Mouse (Mus musculus): Measurements from ENCODE around the gene Anpep. TPM values are rescaled to one million over a fixed set of nuclear protein-coding genes. Genes with fewer than 3 reads are reported as not detected.

Gene Anpep
- total RNA-seq (2021) = 1 to 10 TPM; 5.6 to 5.9 TPM

GRCm38 (mm10) chr7:79860811-79861210 is at the start of gene Anpep:
Gene Anpep, minus strand, starts transcription at chr7:79861059.
- DNase-seq (ENCODE audit: low spot score in 2 of 2) = no peak
- intact Hi-C loops (cut with DNase I) = no loop called here

- DNase-seq (ENCODE audit: low spot score in 2 of 2) = no peak
- intact Hi-C loops (cut with DNase I) = no loop called here
Measured at GRCm38 (mm10) chr7:79907356-79907755, 46.5 kb upstream of the Anpep start.

GRCm38 (mm10) chr7:79906914-79907313 is 46.1 kb upstream of the Anpep start:
- no peak for DNase-seq (ENCODE audit: low spot score in 2 of 2)
- intact Hi-C loops (cut with DNase I) = no loop called here

- DNase-seq (ENCODE audit: low spot score in 2 of 2) = no peak
- intact Hi-C loops (cut with DNase I) = no loop called here
Measured at GRCm38 (mm10) chr7:79905193-79905592, 44.3 kb upstream of the Anpep start.

- no peak for DNase-seq (ENCODE audit: low spot score in 2 of 2)
- intact Hi-C loops (cut with DNase I) = no loop called here
Measured at GRCm38 (mm10) chr7:79903160-79903792, 42.4 kb upstream of the Anpep start.

- no peak for DNase-seq (ENCODE audit: low spot score in 2 of 2)
- intact Hi-C loops (cut with DNase I) = no loop called here
Measured at GRCm38 (mm10) chr7:79900753-79901152, 39.9 kb upstream of the Anpep start.

- DNase-seq (ENCODE audit: low spot score in 2 of 2) = no peak
- intact Hi-C loops (cut with DNase I) = no loop called here
Measured at GRCm38 (mm10) chr7:79895225-79895624, 34.4 kb upstream of the Anpep start.

GRCm38 (mm10) chr7:79894790-79895189 is 33.9 kb upstream of the Anpep start:
- DNase-seq (ENCODE audit: low spot score in 2 of 2) = no peak
- intact Hi-C loops (cut with DNase I) = no loop called here

GRCm38 (mm10) chr7:79892576-79893428 is 31.9 kb upstream of the Anpep start:
- intact Hi-C loops (cut with DNase I) = no loop called here

GRCm38 (mm10) chr7:79890436-79891221 is 29.8 kb upstream of the Anpep start:
- intact Hi-C loops (cut with DNase I) = no loop called here

More at GRCm38 (mm10) chr7:79892576-79893428, 31.9 kb upstream of the Anpep start:
- no peak for DNase-seq (ENCODE audit: low spot score in 2 of 2)

GRCm38 (mm10) chr7:79888603-79889002 is 27.7 kb upstream of the Anpep start:
- no peak for DNase-seq (ENCODE audit: low spot score in 2 of 2)
- intact Hi-C loops (cut with DNase I) = no loop called here

More at GRCm38 (mm10) chr7:79890436-79891221, 29.8 kb upstream of the Anpep start:
- no peak for DNase-seq (ENCODE audit: low spot score in 2 of 2)

- intact Hi-C loops (cut with DNase I) = no loop called here
- no peak for DNase-seq (ENCODE audit: low spot score in 2 of 2)
Measured at GRCm38 (mm10) chr7:79883613-79884334, 22.9 kb upstream of the Anpep start.

GRCm38 (mm10) chr7:79881901-79882300 is 21.0 kb upstream of the Anpep start:
- intact Hi-C loops (cut with DNase I) = no loop called here
- no peak for DNase-seq (ENCODE audit: low spot score in 2 of 2)

- DNase-seq (ENCODE audit: low spot score in 2 of 2) = no peak
- intact Hi-C loops (cut with DNase I) = no loop called here
Measured at GRCm38 (mm10) chr7:79880998-79881397, 20.1 kb upstream of the Anpep start.

- DNase-seq (ENCODE audit: low spot score in 2 of 2) = no peak
- intact Hi-C loops (cut with DNase I) = no loop called here
Measured at GRCm38 (mm10) chr7:79880033-79880432, 19.2 kb upstream of the Anpep start.

GRCm38 (mm10) chr7:79878455-79879025 is 17.7 kb upstream of the Anpep start:
- intact Hi-C loops (cut with DNase I) = no loop called here
- no peak for DNase-seq (ENCODE audit: low spot score in 2 of 2)

GRCm38 (mm10) chr7:79873407-79873806 is 12.5 kb upstream of the Anpep start:
- DNase-seq (ENCODE audit: low spot score in 2 of 2) = no peak
- intact Hi-C loops (cut with DNase I) = no loop called here

GRCm38 (mm10) chr7:79871797-79872345 is 11.0 kb upstream of the Anpep start:
- intact Hi-C loops (cut with DNase I) = no loop called here
- no peak for DNase-seq (ENCODE audit: low spot score in 2 of 2)
